Comparison of ENCODE assay signal across 26 mouse cellular contexts in genomic region chr2:25765269-25765668, GRCm38 (mm10). TPM values are rescaled to one million over a fixed set of nuclear protein-coding genes. Genes with fewer than 3 reads are reported as not detected.
DNase-seq lines count a peak whose midpoint lies in the region; ATAC-seq lines count a peak whose summit lies in the region.
"Had no signal": no experiment of that assay in that cellular context is flagged by ENCODE, and none has a peak within 500 bp of the region (broad histone marks: within the 10 kb centered on the region; RNA-seq: fewer than 3 reads in every experiment).

TSS of gene Lcn3 (plus strand) at chr2:25765569.

- ATAC-seq in midbrain, embryonic 11.5 days (ENCODE audit: low FRiP score): no peak
- ATAC-seq in midbrain, embryonic 14.5 days (ENCODE audit: low FRiP score, low TSS enrichment): no peak
- ATAC-seq: activated CD4-positive, CD25-positive, alpha-beta regulatory T cell, adult 4 months; CD4-positive, CD25-positive, alpha-beta regulatory T cell, adult 4 months; forebrain, embryonic 13.5 days; forebrain, embryonic 15.5 days; Patski had no signal

- H3K27me3 ChIP-seq in midbrain, embryonic 11.5 days (ENCODE audit: control insufficient read depth, insufficient read depth, low read length): no peaks in the 10 kb centered on the region
- no peaks in the 10 kb centered on the region for H3K27me3 ChIP-seq in midbrain, embryonic 14.5 days (ENCODE audit: control insufficient read depth, insufficient read depth, low read length)
- H3K27me3 ChIP-seq: embryonic facial prominence, embryonic 12.5 days; forebrain, embryonic 13.5 days; forebrain, embryonic 15.5 days had no signal

- no peaks in the 10 kb centered on the region for H3K4me1 ChIP-seq in midbrain, embryonic 11.5 days (ENCODE audit: control insufficient read depth, insufficient read depth, low read length)
- no peaks in the 10 kb centered on the region for H3K4me1 ChIP-seq in midbrain, embryonic 14.5 days (ENCODE audit: control insufficient read depth, insufficient read depth, low read length)
- H3K4me1 ChIP-seq: embryonic facial prominence, embryonic 10.5 days; embryonic facial prominence, embryonic 12.5 days; forebrain, embryonic 13.5 days; forebrain, embryonic 15.5 days had no signal

- H3K36me3 ChIP-seq in midbrain, embryonic 11.5 days (ENCODE audit: control insufficient read depth, insufficient read depth, low read length): no peaks in the 10 kb centered on the region
- no peaks in the 10 kb centered on the region for H3K36me3 ChIP-seq in midbrain, embryonic 14.5 days (ENCODE audit: control insufficient read depth, insufficient read depth, low read length)
- H3K36me3 ChIP-seq: embryonic facial prominence, embryonic 10.5 days; embryonic facial prominence, embryonic 12.5 days; forebrain, embryonic 15.5 days; G1E had no signal

- no peaks in the 10 kb centered on the region for H3K9me3 ChIP-seq in midbrain, embryonic 11.5 days (ENCODE audit: control insufficient read depth, low read length)
- H3K9me3 ChIP-seq in midbrain, embryonic 14.5 days (ENCODE audit: control insufficient read depth, low read length): no peaks in the 10 kb centered on the region
- H3K9me3 ChIP-seq: embryonic facial prominence, embryonic 10.5 days; embryonic facial prominence, embryonic 12.5 days; forebrain, embryonic 13.5 days; forebrain, embryonic 15.5 days; G1E had no signal

- no peak within 1 kb of the TSS for H3K9ac ChIP-seq in midbrain, embryonic 11.5 days (ENCODE audit: low read length)
- H3K9ac ChIP-seq in midbrain, embryonic 14.5 days (replicated peaks; ENCODE audit: low read length): no peak within 1 kb of the TSS
- H3K9ac ChIP-seq: embryonic facial prominence, embryonic 12.5 days; forebrain, embryonic 13.5 days; forebrain, embryonic 15.5 days had no signal

- no peak within 1 kb of the TSS for H3K4me3 ChIP-seq in midbrain, embryonic 11.5 days (ENCODE audit: low read depth, low read length)
- no peak within 1 kb of the TSS for H3K4me3 ChIP-seq in midbrain, embryonic 14.5 days (replicated peaks; ENCODE audit: low read depth, low read length)
- H3K4me3 ChIP-seq: embryonic facial prominence, embryonic 10.5 days; embryonic facial prominence, embryonic 12.5 days; forebrain, embryonic 13.5 days; forebrain, embryonic 15.5 days had no signal

- no peak within 1 kb of the TSS for H3K27ac ChIP-seq in midbrain, embryonic 11.5 days (ENCODE audit: low read depth, low read length)
- no peak within 1 kb of the TSS for H3K27ac ChIP-seq in midbrain, embryonic 14.5 days (replicated peaks; ENCODE audit: low read depth, low read length)
- H3K27ac ChIP-seq: embryonic facial prominence, embryonic 10.5 days; embryonic facial prominence, embryonic 12.5 days; forebrain, embryonic 13.5 days; forebrain, embryonic 15.5 days had no signal

- DNase-seq in heart, adult 11 months: peak; percentile 50
- DNase-seq in heart, adult 9 months (ENCODE audit: low spot score in 2 of 2): no peak
- peak; percentile 8 for DNase-seq in midbrain, embryonic 11.5 days (ENCODE audit: low spot score, missing footprints)
- DNase-seq in midbrain, embryonic 14.5 days: no peak
- peak; percentile 0 for DNase-seq in urinary bladder, postnatal 10 days (ENCODE audit: low spot score)
- DNase-seq in urinary bladder, adult 2 months (ENCODE audit: low spot score): no peak
- DNase-seq: adrenal gland, adult 8-10 months; adrenal gland, postnatal 14 days; adrenal gland, postnatal 36 days; B cell, adult 2 months; cerebellum, adult 11-12 months; cerebellum, adult 2 months; cerebellum, adult 9-10 months; cerebellum, postnatal 10 days; cerebellum, postnatal 25 days had no signal

- H3K4me2 ChIP-seq in midbrain, embryonic 11.5 days: no peak within 1 kb of the TSS
- no peak within 1 kb of the TSS for H3K4me2 ChIP-seq in midbrain, embryonic 14.5 days (ENCODE audit: low read length)
- H3K4me2 ChIP-seq: embryonic facial prominence, embryonic 12.5 days; forebrain, embryonic 13.5 days; forebrain, embryonic 15.5 days had no signal

- 58% methylated on average over 2 of the region's 2 CpGs for WGBS in midbrain, embryonic 11.5 days
- 51% methylated on average over 2 of the region's 2 CpGs for WGBS in midbrain, embryonic 14.5 days

RNA-seq across cellular contexts. Expression of gene Lcn3, which starts in this region (rescaled TPM):
- not detected in 2 replicates for polyA plus RNA-seq in midbrain, embryonic 11.5 days (2014; fragmentation: Nextera tagmentation; extraction: Ambion mirVana)
- not detected in 2 replicates for polyA plus RNA-seq in midbrain, embryonic 14.5 days (2014; fragmentation: Nextera tagmentation; extraction: Ambion mirVana)
- polyA plus RNA-seq in urinary bladder, adult 2 months (2012; rRNA removed): not detected in 2 replicates
- polyA plus RNA-seq: activated CD4-positive, CD25-positive, alpha-beta regulatory T cell, adult 4 months; CD4-positive, CD25-positive, alpha-beta regulatory T cell, adult 4 months; cerebellum, adult 2 months; cortical plate, adult 2 months; embryonic facial prominence, embryonic 10.5 days; embryonic facial prominence, embryonic 12.5 days; embryonic facial prominence, embryonic 14.5 days; forebrain, embryonic 11.5 days; forebrain, embryonic 13.5 days; forebrain, embryonic 15.5 days; G1E; Patski had no signal

Comparison
In these comparisons a context has a peak if more than half of its experiments do, and no peak if none do; other contexts are left out.
1. DNase-seq: peak in heart, adult 11 months (single experiment) and urinary bladder, postnatal 10 days (single experiment); none in heart, adult 9 months (0 of 2), midbrain, embryonic 14.5 days (single experiment) and urinary bladder, adult 2 months (single experiment).
2. Peak in DNase-seq in midbrain, embryonic 11.5 days; RNA of the gene not detected or under 1 TPM.